Mouse (Mus musculus) brain, embryonic 14.5 days (tissue): ENCODE results near the gene Ccdc159.

Source experiments
- CTCF ChIP-seq: fragments of 200-500 bp; IDR thresholded peaks from 2 replicates; pipeline ENCODE4 v1.5.1; 2012; ENCODE audit warnings: inconsistent platforms, mild to moderate bottlenecking, moderate library complexity, borderline replicate concordance; ENCODE audit not compliant: insufficient read depth, insufficient read length; ENCODE audit errors: extremely low read depth
- POLR2A ChIP-seq: fragments of 200-500 bp; IDR thresholded peaks from 2 replicates; pipeline ENCODE4 v1.6.1; 2012; ENCODE audit warnings: mild to moderate bottlenecking, inconsistent platforms, borderline replicate concordance; ENCODE audit not compliant: poor library complexity, insufficient read depth, insufficient read length, severe bottlenecking; ENCODE audit errors: extremely low read depth

GRCm38 (mm10) chr9:21961366-21961980, 34.2 kb downstream of the Ccdc159 start:
- TF ChIP-seq CTCF (no peak), POLR2A (no peak)
